In the genomic region with DNA sequence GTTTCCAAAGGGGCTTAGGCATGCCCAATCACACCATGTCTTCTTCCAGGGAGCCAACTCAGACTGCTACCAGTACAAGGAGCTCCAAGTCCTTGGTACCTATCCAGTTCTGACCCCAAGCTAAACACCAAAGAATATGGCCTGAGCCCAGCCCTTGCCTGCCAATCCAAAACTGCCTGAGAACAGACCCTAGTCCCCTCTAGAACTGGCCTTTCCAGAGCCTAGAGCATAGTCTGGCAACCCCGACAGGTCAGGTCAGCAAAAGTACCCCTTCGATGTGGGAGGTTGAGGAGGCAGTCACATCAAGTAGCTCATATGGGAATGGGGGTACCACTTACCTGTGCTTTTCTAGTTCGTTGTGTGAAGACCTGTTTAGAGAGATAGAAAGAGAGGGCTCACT, we compare ENCODE assay signal across 10 mouse cellular contexts. TPM values are rescaled to one million over a fixed set of nuclear protein-coding genes. Genes with fewer than 3 reads are reported as not detected.
DNase-seq lines count a peak whose midpoint lies in the region; ATAC-seq and TF ChIP-seq lines count a peak whose summit lies in the region.
"Had no signal": no experiment of that assay in that cellular context is flagged by ENCODE, and none has a peak within 500 bp of the region (broad histone marks: within the 10 kb centered on the region; RNA-seq: fewer than 3 reads in every experiment).

No protein-coding gene starts in this region.

- no peaks in the 10 kb centered on the region for H3K9me3 ChIP-seq in hindbrain, postnatal 0 days (ENCODE audit: low read length)
- H3K9me3 ChIP-seq in hindbrain, embryonic 11.5 days (ENCODE audit: control insufficient read depth, low read length) = no peaks in the 10 kb centered on the region
- no peaks in the 10 kb centered on the region for H3K9me3 ChIP-seq in midbrain, postnatal 0 days (ENCODE audit: low read length)
- H3K9me3 ChIP-seq in midbrain, embryonic 10.5 days (replicated peaks) = no peaks in the 10 kb centered on the region
- H3K9me3 ChIP-seq in heart, postnatal 0 days (replicated peaks; ENCODE audit: control insufficient read depth, low read length) = no peaks in the 10 kb centered on the region

- no peaks in the 10 kb centered on the region for H3K27me3 ChIP-seq in hindbrain, postnatal 0 days (ENCODE audit: insufficient read depth, low read length)
- no peaks in the 10 kb centered on the region for H3K27me3 ChIP-seq in hindbrain, embryonic 11.5 days (ENCODE audit: control insufficient read depth, insufficient read depth, low read length)
- no peaks in the 10 kb centered on the region for H3K27me3 ChIP-seq in midbrain, postnatal 0 days (ENCODE audit: insufficient read depth, low read length)
- H3K27me3 ChIP-seq in midbrain, embryonic 10.5 days (ENCODE audit: low read depth, poor library complexity, severe bottlenecking) = peaks cover 14% of the 10 kb centered on the region
- no peaks in the 10 kb centered on the region for H3K27me3 ChIP-seq in heart, postnatal 0 days (ENCODE audit: control insufficient read depth, insufficient read depth, low read length)

- TF ChIP-seq CTCF in hindbrain, postnatal 0 days (IDR thresholded peaks at IDR 0.05; ENCODE audit: low read depth) = no peak
- TF ChIP-seq CTCF in midbrain, postnatal 0 days (IDR thresholded peaks at IDR 0.05) = no peak
- no peak for TF ChIP-seq CTCF in heart, postnatal 0 days (IDR thresholded peaks at IDR 0.05; ENCODE audit: low read depth)

- no peak overlapping the region for H3K4me3 ChIP-seq in hindbrain, postnatal 0 days (ENCODE audit: low read length)
- no peak overlapping the region for H3K4me3 ChIP-seq in hindbrain, embryonic 11.5 days (ENCODE audit: low read depth, low read length)
- H3K4me3 ChIP-seq in midbrain, postnatal 0 days (ENCODE audit: low read depth, low read length) = no peak overlapping the region
- no peak overlapping the region for H3K4me3 ChIP-seq in midbrain, embryonic 10.5 days
- no peak overlapping the region for H3K4me3 ChIP-seq in heart, postnatal 0 days (ENCODE audit: low read depth, low read length)

- no peaks in the 10 kb centered on the region; the same call in 1 of the 2 replicates for H3K36me3 ChIP-seq in hindbrain, postnatal 0 days (ENCODE audit: insufficient read depth, low read length)
- H3K36me3 ChIP-seq in hindbrain, embryonic 11.5 days (ENCODE audit: control insufficient read depth, insufficient read depth, low read length) = no peaks in the 10 kb centered on the region
- peaks cover 16% of the 10 kb centered on the region; the same call in 1 of the 2 replicates for H3K36me3 ChIP-seq in midbrain, postnatal 0 days (ENCODE audit: insufficient read depth, low read length)
- H3K36me3 ChIP-seq in midbrain, embryonic 10.5 days = peaks cover 18% of the 10 kb centered on the region; the same call in 1 of the 2 replicates
- H3K36me3 ChIP-seq in heart, postnatal 0 days (replicated peaks; ENCODE audit: control insufficient read depth, insufficient read depth, low read length) = peaks cover 32% of the 10 kb centered on the region

- DNase-seq in cerebellum, adult 11 months = peak; percentile 16
- no peak for DNase-seq in cerebellum, postnatal 4 days (ENCODE audit: low spot score in 2 of 2)
- no peak for DNase-seq in hindbrain, postnatal 0 days (ENCODE audit: low spot score)
- no peak for DNase-seq in hindbrain, embryonic 11.5 days (ENCODE audit: low spot score)
- DNase-seq in midbrain, postnatal 0 days (ENCODE audit: low spot score) = no peak
- no peak for DNase-seq in midbrain, embryonic 10.5 days (ENCODE audit: low spot score)
- DNase-seq in heart, postnatal 0 days (ENCODE audit: low spot score) = no peak

- no peak for ATAC-seq in hindbrain, postnatal 0 days
- no peak for ATAC-seq in hindbrain, embryonic 11.5 days (ENCODE audit: low FRiP score)
- no peak for ATAC-seq in midbrain, postnatal 0 days (ENCODE audit: low FRiP score)
- no peak for ATAC-seq in heart, postnatal 0 days (ENCODE audit: insufficient read depth, low read depth)
- ATAC-seq in CD4-positive, CD25-positive, alpha-beta regulatory T cell, adult 4 months = no peak
- ATAC-seq: inflammation-experienced regulatory T-cells, adult 6 months had no signal

- H3K4me1 ChIP-seq in hindbrain, postnatal 0 days (ENCODE audit: insufficient read depth, low read length) = peaks cover 39% of the 10 kb centered on the region
- H3K4me1 ChIP-seq in hindbrain, embryonic 11.5 days (replicated peaks; ENCODE audit: control insufficient read depth, insufficient read depth, low read length) = peaks cover 12% of the 10 kb centered on the region
- H3K4me1 ChIP-seq in midbrain, postnatal 0 days (ENCODE audit: insufficient read depth, low read length) = peaks cover 43% of the 10 kb centered on the region
- peaks cover 43% of the 10 kb centered on the region for H3K4me1 ChIP-seq in midbrain, embryonic 10.5 days
- H3K4me1 ChIP-seq in heart, postnatal 0 days (ENCODE audit: control insufficient read depth, insufficient read depth) = peaks cover 46% of the 10 kb centered on the region

- H3K4me2 ChIP-seq in hindbrain, postnatal 0 days (ENCODE audit: low read depth, low read length) = no peak overlapping the region
- no peak overlapping the region for H3K4me2 ChIP-seq in hindbrain, embryonic 11.5 days (replicated peaks; ENCODE audit: low read depth, low read length)
- H3K4me2 ChIP-seq in midbrain, postnatal 0 days (ENCODE audit: low read depth, low read length, poor library complexity, severe bottlenecking) = no peak overlapping the region
- H3K4me2 ChIP-seq in heart, postnatal 0 days (ENCODE audit: low read depth, low read length) = no peak overlapping the region
- H3K4me2 ChIP-seq: midbrain, embryonic 11.5 days had no signal

- H3K9ac ChIP-seq in hindbrain, postnatal 0 days (replicated peaks; ENCODE audit: low read length) = no peak overlapping the region
- H3K9ac ChIP-seq in hindbrain, embryonic 11.5 days (ENCODE audit: low read depth, low read length) = no peak overlapping the region
- 0 out of 2 replicates have a peak overlapping the region, but pooled peaks have one; percentile 15 for H3K9ac ChIP-seq in midbrain, postnatal 0 days (replicated peaks; ENCODE audit: low read length, poor library complexity, severe bottlenecking)
- H3K9ac ChIP-seq in heart, postnatal 0 days (replicated peaks; ENCODE audit: low read depth, low read length) = no peak overlapping the region

- no peak for TF ChIP-seq EP300 in heart, postnatal 0 days (IDR thresholded peaks at IDR 0.05; ENCODE audit: low read depth)

- 93% methylated on average over 3 of the region's 3 CpGs for WGBS in hindbrain, postnatal 0 days
- 96% methylated on average over 3 of the region's 3 CpGs for WGBS in hindbrain, embryonic 11.5 days
- WGBS in midbrain, postnatal 0 days = 89% methylated on average over 3 of the region's 3 CpGs
- 86% methylated on average over 3 of the region's 3 CpGs for WGBS in midbrain, embryonic 10.5 days
- 94% methylated on average over 3 of the region's 3 CpGs for WGBS in heart, postnatal 0 days

- H3K27ac ChIP-seq in hindbrain, postnatal 0 days = peak overlapping the region; percentile 8; the same call in 1 of the 2 replicates
- no peak overlapping the region for H3K27ac ChIP-seq in hindbrain, embryonic 11.5 days (ENCODE audit: low read depth, low read length)
- H3K27ac ChIP-seq in midbrain, postnatal 0 days (ENCODE audit: low read depth, low read length) = no peak overlapping the region
- H3K27ac ChIP-seq in midbrain, embryonic 10.5 days (replicated peaks) = no peak overlapping the region
- peak overlapping the region; percentile 81 for H3K27ac ChIP-seq in heart, postnatal 0 days (ENCODE audit: low read depth)

RNA-seq across cellular contexts. Expression of a gene that starts 3.5 kb away (rescaled TPM):
- 73.3 and 99.1 TPM in 2 replicates for total RNA-seq in hindbrain, postnatal 0 days (2014; rRNA removed)
- polyA plus RNA-seq in hindbrain, postnatal 0 days (2015; fragmentation: Nextera tagmentation; extraction: Ambion mirVana) = 22.0 and 23.5 TPM in 2 replicates
- polyA plus RNA-seq in hindbrain, embryonic 11.5 days (2014; fragmentation: Nextera tagmentation; extraction: Ambion mirVana) = 23.7 and 29.2 TPM in 2 replicates
- 87.3 and 90.2 TPM in 2 replicates for total RNA-seq in midbrain, postnatal 0 days (2014; rRNA removed)
- 16.7 and 18.7 TPM in 2 replicates for polyA plus RNA-seq in midbrain, postnatal 0 days (2015; fragmentation: Nextera tagmentation; extraction: Ambion mirVana)
- 14.7 and 22.7 TPM in 2 replicates for polyA plus RNA-seq in midbrain, embryonic 10.5 days (2016; fragmentation: Nextera tagmentation; extraction: Ambion mirVana)
- total RNA-seq in heart, postnatal 0 days (2014; rRNA removed; ENCODE audit: low replicate concordance) = 104 and 114 TPM in 2 replicates
- polyA plus RNA-seq in heart, postnatal 0 days (2015; fragmentation: Nextera tagmentation; extraction: Ambion mirVana) = 22.5 and 24.5 TPM in 2 replicates
- 100 to 1,000 TPM; 128 to 166 TPM for polyA plus RNA-seq in CD4-positive, CD25-positive, alpha-beta regulatory T cell, adult 4 months (2017; shearing (Covaris generic))

RNA-seq across cellular contexts. Expression of a gene that starts 14.6 kb away (rescaled TPM):
- total RNA-seq in hindbrain, postnatal 0 days (2014; rRNA removed) = 4.1 and 4.2 TPM in 2 replicates
- polyA plus RNA-seq in hindbrain, postnatal 0 days (2015; fragmentation: Nextera tagmentation; extraction: Ambion mirVana) = 12.7 TPM in 2 replicates
- polyA plus RNA-seq in hindbrain, embryonic 11.5 days (2014; fragmentation: Nextera tagmentation; extraction: Ambion mirVana) = 44.1 and 46.9 TPM in 2 replicates
- total RNA-seq in midbrain, postnatal 0 days (2014; rRNA removed) = 7.6 and 9.9 TPM in 2 replicates
- polyA plus RNA-seq in midbrain, postnatal 0 days (2015; fragmentation: Nextera tagmentation; extraction: Ambion mirVana) = 8.2 and 10.3 TPM in 2 replicates
- polyA plus RNA-seq in midbrain, embryonic 10.5 days (2016; fragmentation: Nextera tagmentation; extraction: Ambion mirVana) = 46.5 and 52.2 TPM in 2 replicates
- total RNA-seq in heart, postnatal 0 days (2014; rRNA removed; ENCODE audit: low replicate concordance) = 5.6 and 17.9 TPM in 2 replicates
- polyA plus RNA-seq in heart, postnatal 0 days (2015; fragmentation: Nextera tagmentation; extraction: Ambion mirVana) = 11.4 and 11.6 TPM in 2 replicates
- polyA plus RNA-seq in CD4-positive, CD25-positive, alpha-beta regulatory T cell, adult 4 months (2017; shearing (Covaris generic)) = 10 to 100 TPM; 80.1 to 90.0 TPM

RNA-seq across cellular contexts. Expression of a gene that starts 14.7 kb away (rescaled TPM):
- total RNA-seq in hindbrain, postnatal 0 days (2014; rRNA removed) = 0.16 TPM in 1 of 2 replicates, not detected in the other
- polyA plus RNA-seq in hindbrain, postnatal 0 days (2015; fragmentation: Nextera tagmentation; extraction: Ambion mirVana) = 0.68 and 0.69 TPM in 2 replicates
- 0.26 and 1.2 TPM in 2 replicates for polyA plus RNA-seq in hindbrain, embryonic 11.5 days (2014; fragmentation: Nextera tagmentation; extraction: Ambion mirVana)
- 0.05 and 0.42 TPM in 2 replicates for total RNA-seq in midbrain, postnatal 0 days (2014; rRNA removed)
- 0.67 and 0.90 TPM in 2 replicates for polyA plus RNA-seq in midbrain, postnatal 0 days (2015; fragmentation: Nextera tagmentation; extraction: Ambion mirVana)
- 0.66 and 1.2 TPM in 2 replicates for polyA plus RNA-seq in midbrain, embryonic 10.5 days (2016; fragmentation: Nextera tagmentation; extraction: Ambion mirVana)
- 0.19 TPM in 1 of 2 replicates, not detected in the other for total RNA-seq in heart, postnatal 0 days (2014; rRNA removed; ENCODE audit: low replicate concordance)
- 0.54 and 1.3 TPM in 2 replicates for polyA plus RNA-seq in heart, postnatal 0 days (2015; fragmentation: Nextera tagmentation; extraction: Ambion mirVana)
- polyA plus RNA-seq in CD4-positive, CD25-positive, alpha-beta regulatory T cell, adult 4 months (2017; shearing (Covaris generic)) = 1 to 10 TPM in 1 of 2 experiments, under 1 TPM in 1; 0.77 to 3.5 TPM

Comparison
In these comparisons a context has a peak if more than half of its experiments do, and no peak if none do; other contexts are left out.
1. H3K27ac ChIP-seq: peak in hindbrain, postnatal 0 days (single experiment) and heart, postnatal 0 days (single experiment); none in hindbrain, embryonic 11.5 days (single experiment), midbrain, postnatal 0 days (single experiment) and midbrain, embryonic 10.5 days (single experiment).